In genomic region chr2:65566793-65567787, GRCm38 (mm10) we compare ENCODE assay signal across 9 mouse cellular contexts. TPM values are rescaled to one million over a fixed set of nuclear protein-coding genes. Genes with fewer than 3 reads are reported as not detected.
DNase-seq lines count a peak whose midpoint lies in the region; ATAC-seq and TF ChIP-seq lines count a peak whose summit lies in the region.
"Had no signal": no experiment of that assay in that cellular context is flagged by ENCODE, and none has a peak within 500 bp of the region (broad histone marks: within the 10 kb centered on the region; RNA-seq: fewer than 3 reads in every experiment).

Scn3a (minus strand) TSS chr2:65567627.

- no peak within 1 kb of the TSS for H3K27ac ChIP-seq in heart, embryonic 11.5 days (ENCODE audit: low read depth, low read length)
- H3K27ac ChIP-seq in forebrain, embryonic 12.5 days: peak within 1 kb of the TSS; percentile 43
- no peak within 1 kb of the TSS; the same call in 1 of the 2 replicates for H3K27ac ChIP-seq in midbrain, embryonic 11.5 days (ENCODE audit: low read depth, low read length)
- H3K27ac ChIP-seq in small intestine, adult 2 months (ENCODE audit: insufficient read depth, low read depth, low read length): no peak within 1 kb of the TSS

- WGBS in heart, embryonic 11.5 days (ENCODE audit: insufficient replicate concordance): 26% methylated on average over 16 of the region's 16 CpGs
- WGBS in forebrain, embryonic 12.5 days: 16% methylated on average over 16 of the region's 16 CpGs
- 16% methylated on average over 16 of the region's 16 CpGs for WGBS in midbrain, embryonic 11.5 days
- 31% methylated on average over 16 of the region's 16 CpGs for WGBS in small intestine, adult 2 months

- H3K4me3 ChIP-seq in heart, embryonic 11.5 days (ENCODE audit: low read depth, low read length): no peak within 1 kb of the TSS
- H3K4me3 ChIP-seq in forebrain, embryonic 12.5 days (replicated peaks): peak within 1 kb of the TSS; percentile 35
- H3K4me3 ChIP-seq in midbrain, embryonic 11.5 days (ENCODE audit: low read depth, low read length): peak within 1 kb of the TSS; percentile 24
- H3K4me3 ChIP-seq in small intestine, adult 2 months (ENCODE audit: low read depth, low read length): no peak within 1 kb of the TSS
- H3K4me3 ChIP-seq: megakaryocyte, embryonic 14.5 days had no signal

- no peak within 1 kb of the TSS for H3K4me2 ChIP-seq in heart, embryonic 11.5 days
- peak within 1 kb of the TSS; percentile 49 for H3K4me2 ChIP-seq in forebrain, embryonic 12.5 days
- peak within 1 kb of the TSS; percentile 20; the same call in 1 of the 2 replicates for H3K4me2 ChIP-seq in midbrain, embryonic 11.5 days

- H3K9ac ChIP-seq in heart, embryonic 11.5 days (ENCODE audit: low read depth, low read length): no peak within 1 kb of the TSS
- H3K9ac ChIP-seq in forebrain, embryonic 12.5 days: peak within 1 kb of the TSS; percentile 36
- H3K9ac ChIP-seq in midbrain, embryonic 11.5 days (ENCODE audit: low read length): peak within 1 kb of the TSS; percentile 47

- no peaks in the 10 kb centered on the region for H3K4me1 ChIP-seq in heart, embryonic 11.5 days (ENCODE audit: control insufficient read depth, insufficient read depth, low read length)
- H3K4me1 ChIP-seq in forebrain, embryonic 12.5 days: peaks cover 19% of the 10 kb centered on the region; the same call in 1 of the 2 replicates
- peaks cover 13% of the 10 kb centered on the region for H3K4me1 ChIP-seq in midbrain, embryonic 11.5 days (ENCODE audit: control insufficient read depth, insufficient read depth, low read length)
- no peaks in the 10 kb centered on the region for H3K4me1 ChIP-seq in small intestine, adult 2 months (ENCODE audit: control insufficient read depth, insufficient read depth, insufficient read length, low read length)
- H3K4me1 ChIP-seq: megakaryocyte, embryonic 14.5 days had no signal

- TF ChIP-seq CTCF in brain, embryonic 14.5 days (IDR thresholded peaks at IDR 0.05; ENCODE audit: borderline replicate concordance, extremely low read depth, insufficient read depth, insufficient read length): peak; percentile 75; the same call in 1 of the 2 replicates
- TF ChIP-seq CTCF in small intestine, adult 2 months (IDR thresholded peaks at IDR 0.05; ENCODE audit: extremely low read depth, insufficient read length, insufficient replicate concordance, low read depth, low read length): peak; percentile 12; the same call in 1 of the 2 replicates

- no peak for TF ChIP-seq POLR2A in brain, embryonic 14.5 days (IDR thresholded peaks at IDR 0.05; ENCODE audit: borderline replicate concordance, extremely low read depth, insufficient read depth, insufficient read length, poor library complexity, severe bottlenecking)
- TF ChIP-seq POLR2A in small intestine, adult 2 months (IDR thresholded peaks at IDR 0.05; ENCODE audit: low read depth, low read length): no peak

- ATAC-seq in heart, embryonic 11.5 days (replicated peaks; ENCODE audit: insufficient number of reproducible peaks, low FRiP score, low TSS enrichment): no peak
- ATAC-seq in forebrain, embryonic 12.5 days (ENCODE audit: low FRiP score): peak; percentile 73
- peak; percentile 75 for ATAC-seq in midbrain, embryonic 11.5 days (ENCODE audit: low FRiP score)

- no peaks in the 10 kb centered on the region for H3K9me3 ChIP-seq in heart, embryonic 11.5 days (replicated peaks; ENCODE audit: control insufficient read depth, low read length)
- no peaks in the 10 kb centered on the region for H3K9me3 ChIP-seq in forebrain, embryonic 12.5 days
- H3K9me3 ChIP-seq in midbrain, embryonic 11.5 days (ENCODE audit: control insufficient read depth, low read length): no peaks in the 10 kb centered on the region
- H3K9me3 ChIP-seq: megakaryocyte, embryonic 14.5 days had no signal

- peak; percentile 82 for DNase-seq in heart, adult 11 months
- DNase-seq in brain, embryonic 14.5 days (ENCODE audit: low read depth): peak; percentile 89
- peak; percentile 33 for DNase-seq in hindlimb bud, embryonic 11.5 days (ENCODE audit: extremely low spot score, low read depth, low spot score)
- DNase-seq in left cerebral cortex, adult 18-20 months (ENCODE audit: low spot score in 2 of 2): peak; percentile 69
- DNase-seq in midbrain, embryonic 11.5 days (ENCODE audit: low spot score, missing footprints): peak; percentile 91

- H3K36me3 ChIP-seq in heart, embryonic 11.5 days (ENCODE audit: control insufficient read depth, insufficient read depth, low read length): no peaks in the 10 kb centered on the region
- no peaks in the 10 kb centered on the region for H3K36me3 ChIP-seq in forebrain, embryonic 12.5 days (replicated peaks)
- no peaks in the 10 kb centered on the region for H3K36me3 ChIP-seq in midbrain, embryonic 11.5 days (ENCODE audit: control insufficient read depth, insufficient read depth, low read length)
- no peaks in the 10 kb centered on the region for H3K36me3 ChIP-seq in small intestine, adult 2 months (ENCODE audit: control insufficient read depth, insufficient read depth, low read length)

- no peaks in the 10 kb centered on the region for H3K27me3 ChIP-seq in heart, embryonic 11.5 days (ENCODE audit: control insufficient read depth, insufficient read depth, low read length)
- no peaks in the 10 kb centered on the region for H3K27me3 ChIP-seq in forebrain, embryonic 12.5 days
- peaks cover 2% of the 10 kb centered on the region; the same call in 1 of the 2 replicates for H3K27me3 ChIP-seq in midbrain, embryonic 11.5 days (ENCODE audit: control insufficient read depth, insufficient read depth, low read length)
- no peaks in the 10 kb centered on the region for H3K27me3 ChIP-seq in small intestine, adult 2 months (ENCODE audit: control insufficient read depth, insufficient read depth, low read length)
- H3K27me3 ChIP-seq: megakaryocyte, embryonic 14.5 days had no signal

RNA-seq across cellular contexts. Expression of gene Scn3a, which starts in this region (rescaled TPM):
- 0.20 and 0.23 TPM in 2 replicates for polyA plus RNA-seq in heart, embryonic 11.5 days (2014; fragmentation: Nextera tagmentation; extraction: Ambion mirVana)
- 49.2 and 55.8 TPM in 2 replicates for polyA plus RNA-seq in brain, embryonic 14.5 days (2012; rRNA removed)
- 38.0 and 40.8 TPM in 2 replicates for polyA plus RNA-seq in forebrain, embryonic 12.5 days (2016; fragmentation: Nextera tagmentation; extraction: Ambion mirVana)
- total RNA-seq in left cerebral cortex, adult 18-20 months (2021): 10 to 100 TPM; 29.4 to 35.4 TPM
- polyA plus RNA-seq in midbrain, embryonic 11.5 days (2014; fragmentation: Nextera tagmentation; extraction: Ambion mirVana): 24.8 and 30.0 TPM in 2 replicates
- polyA plus RNA-seq in small intestine, adult 2 months (2012; rRNA removed): 0.08 and 0.10 TPM in 2 replicates

Comparison
In these comparisons a context has a peak if more than half of its experiments do, and no peak if none do; other contexts are left out.
1. RNA of gene Scn3a (polyA plus RNA-seq): 49.2 to 55.8 TPM in brain, embryonic 14.5 days, 38.0 to 40.8 TPM in forebrain, embryonic 12.5 days and 24.8 to 30.0 TPM in midbrain, embryonic 11.5 days; 0.20 to 0.23 TPM in heart, embryonic 11.5 days and 0.08 to 0.10 TPM in small intestine, adult 2 months; every median in the first group is over 10 times any median in the second.
2. DNase-seq: peak in every context shown above with its lines; median percentile 91 in midbrain, embryonic 11.5 days; 89 in brain, embryonic 14.5 days; 82 in heart, adult 11 months; 69 in left cerebral cortex, adult 18-20 months; 33 in hindlimb bud, embryonic 11.5 days.
3. H3K4me3 ChIP-seq: peak in forebrain, embryonic 12.5 days (single experiment) and midbrain, embryonic 11.5 days (single experiment); none in heart, embryonic 11.5 days (single experiment) and small intestine, adult 2 months (single experiment).